Mouse (Mus musculus): ENCODE measurements at regions not wholly inside any gene's neighbourhood (a gene's known extent, or its start where the extent isn't known, plus 50 kb on each side); places are given as distances from the start of the nearest gene placed in this dataset.

- no peak for DNase-seq (ENCODE audit: low read depth, low spot score)
Observed at GRCm38 (mm10) chr8:103270035-103270434, 484.6 kb upstream of the Cdh11 start.

GRCm38 (mm10) chr8:103270815-103271553 is 485.5 kb upstream of the Cdh11 start:
- no peak for DNase-seq (ENCODE audit: low read depth, low spot score)

- DNase-seq (ENCODE audit: low read depth, low spot score), result no peak
Observed at GRCm38 (mm10) chr8:103272305-103273079, 487.1 kb upstream of the Cdh11 start.

- no peak for DNase-seq (ENCODE audit: low read depth, low spot score)
Observed at GRCm38 (mm10) chr8:103273476-103273875, 488.0 kb upstream of the Cdh11 start.

- DNase-seq (ENCODE audit: low read depth, low spot score), result no peak
Observed at GRCm38 (mm10) chr8:103281801-103282200, 496.4 kb upstream of the Cdh11 start.

- no peak for DNase-seq (ENCODE audit: low read depth, low spot score)
Observed at GRCm38 (mm10) chr8:103288561-103288974, 503.1 kb upstream of the Cdh11 start.

GRCm38 (mm10) chr8:103292896-103293295 is 507.5 kb upstream of the Cdh11 start:
- DNase-seq (ENCODE audit: low read depth, low spot score), result no peak

GRCm38 (mm10) chr8:103306476-103307183 is 521.2 kb upstream of the Cdh11 start:
- no peak for DNase-seq (ENCODE audit: low read depth, low spot score)

GRCm38 (mm10) chr8:103313576-103313975 is 528.1 kb upstream of the Cdh11 start:
- DNase-seq (ENCODE audit: low read depth, low spot score), result no peak

- DNase-seq (ENCODE audit: low read depth, low spot score), result no peak
Observed at GRCm38 (mm10) chr8:103314279-103315022, 529.0 kb upstream of the Cdh11 start.

- no peak for DNase-seq (ENCODE audit: low read depth, low spot score)
Observed at GRCm38 (mm10) chr8:103315742-103316141, 530.3 kb upstream of the Cdh11 start.

- peak; percentile 4 for DNase-seq (ENCODE audit: low read depth, low spot score)
Observed at GRCm38 (mm10) chr8:103316691-103317091, 531.2 kb upstream of the Cdh11 start.

- DNase-seq (ENCODE audit: low read depth, low spot score), result no peak
Observed at GRCm38 (mm10) chr8:103317149-103317725, 531.8 kb upstream of the Cdh11 start.

- DNase-seq (ENCODE audit: low read depth, low spot score), result no peak
Observed at GRCm38 (mm10) chr8:103324016-103324665, 538.7 kb upstream of the Cdh11 start.

- no peak for DNase-seq (ENCODE audit: low read depth, low spot score)
Observed at GRCm38 (mm10) chr8:103331415-103331814, 546.0 kb upstream of the Cdh11 start.

- no peak for DNase-seq (ENCODE audit: low read depth, low spot score)
Observed at GRCm38 (mm10) chr8:103337314-103337713, 551.9 kb upstream of the Cdh11 start.

GRCm38 (mm10) chr8:103339042-103339441 is 553.6 kb upstream of the Cdh11 start:
- DNase-seq (ENCODE audit: low read depth, low spot score), result no peak

GRCm38 (mm10) chr8:103339951-103340350 is 554.5 kb upstream of the Cdh11 start:
- DNase-seq (ENCODE audit: low read depth, low spot score), result no peak

- no peak for DNase-seq (ENCODE audit: low read depth, low spot score)
Observed at GRCm38 (mm10) chr8:103343891-103344290, 558.4 kb upstream of the Cdh11 start.

GRCm38 (mm10) chr8:103344871-103345270 is 559.4 kb upstream of the Cdh11 start:
- no peak for DNase-seq (ENCODE audit: low read depth, low spot score)

All from skeletal muscle tissue, adult 2 months (tissue).